Mouse (Mus musculus) lung, postnatal 0 days (tissue): ENCODE measurements around the gene Muc2. TPM values are rescaled to one million over a fixed set of nuclear protein-coding genes. Genes with fewer than 3 reads are reported as not detected.

ENCODE experiments used
- ATAC-seq: fragments of 200-750 bp; cut with Nextera tagmentation; 2 replicates; pipeline ENCODE4 v1.8.0; 2017; ENCODE audit warnings: moderate library complexity
- DNase-seq: peaks from one replicate; pipeline ENCODE4 v3.0.0-alpha.2; 2016; ENCODE audit warnings: low spot score
- H3K27ac ChIP-seq: fragments of 300-500 bp; sonication (generic); 2 replicates; pipeline ENCODE4 v1.5.1; 2014; ENCODE audit warnings: antibody characterized with exemption, mild to moderate bottlenecking, low read length, mixed read lengths
- H3K27me3 ChIP-seq: fragments of 300-500 bp; sonication (generic); replicated peaks from 2 replicates; pipeline ENCODE4 v1.6.1; 2014; ENCODE audit warnings: low read length, mixed read lengths; ENCODE audit not compliant: insufficient read depth
- H3K36me3 ChIP-seq: fragments of 300-500 bp; sonication (generic); 2 replicates; pipeline ENCODE4 v1.6.1; 2014; ENCODE audit warnings: low read length, mixed read lengths; ENCODE audit not compliant: insufficient read depth
- H3K4me1 ChIP-seq: fragments of 300-500 bp; sonication (generic); 2 replicates; pipeline ENCODE4 v1.6.1; 2014; ENCODE audit warnings: antibody characterized with exemption, low read depth, low read length, mixed read lengths; ENCODE audit not compliant: insufficient read depth
- H3K4me2 ChIP-seq: fragments of 300-500 bp; sonication (generic); replicated peaks from 2 replicates; pipeline ENCODE4 v1.6.1; 2014; ENCODE audit warnings: low read depth, mild to moderate bottlenecking, low read length, moderate library complexity, mixed read lengths
- H3K4me3 ChIP-seq: fragments of 300-500 bp; sonication (generic); 2 replicates; pipeline ENCODE4 v1.5.1; 2014; ENCODE audit warnings: low read depth, low read length
- H3K9ac ChIP-seq: fragments of 300-500 bp; sonication (generic); replicated peaks from 2 replicates; pipeline ENCODE4 v1.6.1; 2014; ENCODE audit warnings: low read depth, mild to moderate bottlenecking
- H3K9me3 ChIP-seq: fragments of 300-500 bp; sonication (generic); 2 replicates; pipeline ENCODE4 v1.6.1; 2016; ENCODE audit warnings: low read length, mixed read lengths
- CTCF ChIP-seq: IDR thresholded peaks from 2 replicates; pipeline ENCODE4 v1.5.1; 2016; ENCODE audit warnings: antibody characterized with exemption, mild to moderate bottlenecking
- EP300 ChIP-seq: IDR thresholded peaks from 2 replicates; pipeline ENCODE4 v1.6.1; 2016; ENCODE audit warnings: antibody characterized with exemption, mild to moderate bottlenecking, control low read depth
- WGBS: fragments of 180-500 bp; shearing (Covaris S2); extraction: QIAGEN DNeasy Blood & Tissue Kit; methylation state at CpG from one replicate; pipeline ENCODE4 v1.1.7; 2014; 5-methylcytosine and 5-hydroxymethylcytosine counted together
- polyA plus RNA-seq: library from polyadenylated mRNA; unstranded; fragments of >200 nt; fragmentation: Nextera tagmentation; extraction: Ambion mirVana; gene quantifications from 2 replicates; pipeline ENCODE4 v1.2.1, GENCODE M21; 2015

Gene Muc2
- polyA plus RNA-seq, 1 experiment from 2014 or later, result 0.36 TPM

DNA sequence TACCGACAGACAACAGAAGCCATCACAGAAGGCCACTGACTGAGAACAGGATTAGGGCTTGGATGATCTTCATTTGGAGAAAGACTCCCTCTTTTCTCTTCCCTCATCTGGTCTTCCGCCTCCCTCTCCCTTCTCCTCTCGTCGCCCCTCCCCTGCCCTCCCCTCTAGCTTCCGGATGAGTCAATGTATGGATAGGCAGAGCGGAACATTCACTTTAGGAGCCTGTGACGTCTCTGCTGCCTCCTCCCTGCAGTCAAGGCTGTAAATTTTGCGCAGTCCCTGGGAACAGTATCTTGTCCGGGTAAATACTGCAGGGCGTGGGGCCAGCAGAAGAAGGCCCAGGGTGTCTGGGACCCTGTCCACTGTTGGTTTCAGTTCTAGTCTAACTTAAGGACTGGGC is 2.8 kb upstream of the Muc2 start:
- H3K4me1 ChIP-seq, result no peaks in the 10 kb centered on the region
- no peak overlapping the region for H3K4me3 ChIP-seq
- DNase-seq (no peak), ATAC-seq (no peak)
- H3K4me2 ChIP-seq, result no peak overlapping the region
- H3K36me3 ChIP-seq, result no peaks in the 10 kb centered on the region
- H3K27ac ChIP-seq, result no peak overlapping the region
- H3K9ac ChIP-seq, result no peak overlapping the region
- TF ChIP-seq EP300, result no peak
- TF ChIP-seq CTCF, result no peak
- H3K9me3 ChIP-seq, result no peaks in the 10 kb centered on the region
- WGBS, result 52% methylated on average over 10 of the region's 10 CpGs
- H3K27me3 ChIP-seq, result no peaks in the 10 kb centered on the region

- Histone ChIP-seq H3K27me3 (no peaks in the 10 kb centered on the region), H3K4me1 (no peaks in the 10 kb centered on the region), H3K4me3 (no peak overlapping the region), H3K9me3 (no peaks in the 10 kb centered on the region), H3K4me2 (peak overlapping the region; percentile 28), H3K9ac (no peak overlapping the region), H3K36me3 (no peaks in the 10 kb centered on the region), H3K27ac (no peak overlapping the region)
- WGBS, result 41% methylated on average over 30 of the region's 30 CpGs
- TF ChIP-seq CTCF (peak; percentile 56), EP300 (no peak)
- ATAC-seq (peak; percentile 76), DNase-seq (peak; percentile 33)
Measured at GRCm38 (mm10) chr7:141693591-141694273, 3.6 kb downstream of the Muc2 start.

- Histone ChIP-seq H3K4me2 (no peak overlapping the region), H3K36me3 (no peaks in the 10 kb centered on the region), H3K9me3 (no peaks in the 10 kb centered on the region), H3K4me3 (no peak overlapping the region), H3K27ac (no peak overlapping the region), H3K4me1 (no peaks in the 10 kb centered on the region), H3K9ac (no peak overlapping the region), H3K27me3 (no peaks in the 10 kb centered on the region)
- TF ChIP-seq CTCF (no peak), EP300 (no peak)
- ATAC-seq, result no peak
- 62% methylated on average over 5 of the region's 5 CpGs for WGBS
- DNase-seq, result no peak
Measured at GRCm38 (mm10) chr7:141694274-141694639, 4.1 kb downstream of the Muc2 start.

DNA sequence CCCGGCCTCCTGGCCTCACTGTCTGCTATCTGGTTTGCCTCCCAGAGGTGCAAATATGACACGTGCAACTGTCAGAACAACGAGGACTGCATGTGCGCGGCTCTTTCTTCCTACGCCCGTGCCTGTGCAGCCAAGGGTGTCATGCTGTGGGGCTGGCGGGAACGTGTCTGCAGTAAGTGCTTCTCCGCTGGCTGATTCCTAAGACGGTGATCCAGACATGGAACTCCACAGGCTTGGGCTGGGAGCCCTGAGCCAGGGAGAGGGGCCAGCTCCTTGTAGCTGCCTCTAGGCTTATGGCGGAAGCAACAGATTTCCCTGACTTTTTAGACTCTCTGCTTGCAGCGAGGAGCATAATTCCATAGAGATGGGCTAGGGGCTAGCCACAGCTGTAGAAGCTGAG is 6.4 kb downstream of the Muc2 start:
- whole genome bisulfite sequencing, result 79% methylated on average over 13 of the region's 13 CpGs
- Histone ChIP-seq H3K9me3 (no peaks in the 10 kb centered on the region), H3K4me2 (no peak overlapping the region), H3K9ac (no peak overlapping the region), H3K4me1 (no peaks in the 10 kb centered on the region), H3K36me3 (no peaks in the 10 kb centered on the region), H3K4me3 (no peak overlapping the region), H3K27ac (no peak overlapping the region), H3K27me3 (no peaks in the 10 kb centered on the region)
- DNase-seq (no peak), ATAC-seq (no peak)
- TF ChIP-seq EP300 (no peak), CTCF (no peak)

DNA sequence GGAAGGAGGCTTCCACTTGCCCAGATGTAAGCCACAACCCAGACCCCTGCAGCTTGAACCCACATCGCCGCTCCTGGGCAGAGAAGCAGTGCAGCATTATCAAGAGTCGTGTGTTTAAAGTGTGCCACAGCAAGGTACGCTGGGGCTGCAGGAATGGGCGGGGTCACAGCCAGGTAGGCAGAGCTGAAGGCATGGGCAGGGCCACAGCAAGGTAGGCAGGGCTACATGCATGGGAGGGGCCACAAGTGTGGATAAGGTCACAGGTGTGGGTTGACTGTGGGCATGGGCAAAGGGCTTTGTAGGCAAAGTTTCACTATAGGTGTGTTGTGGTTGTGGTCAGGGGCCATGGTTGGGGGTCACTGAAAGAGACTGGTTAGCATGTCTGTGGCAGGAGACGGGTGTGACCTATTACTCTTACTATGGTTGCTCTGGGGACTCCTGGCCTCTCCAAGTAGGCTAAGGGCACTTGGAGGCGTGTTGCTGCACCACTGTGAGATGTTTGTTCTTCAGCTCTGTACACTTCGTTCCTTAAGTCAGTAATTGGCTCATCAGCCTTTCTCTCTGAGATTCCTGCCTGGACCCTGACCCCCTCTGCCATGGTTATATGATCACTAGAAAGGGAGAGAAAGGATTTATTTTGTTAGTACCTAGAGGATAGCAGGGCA is 9.5 kb downstream of the Muc2 start:
- H3K4me3 ChIP-seq, result no peak overlapping the region
- H3K9me3 ChIP-seq, result no peaks in the 10 kb centered on the region
- 48% methylated on average over 8 of the region's 8 CpGs for WGBS
- H3K9ac ChIP-seq, result no peak overlapping the region
- no peaks in the 10 kb centered on the region for H3K27me3 ChIP-seq
- no peaks in the 10 kb centered on the region for H3K4me1 ChIP-seq
- H3K4me2 ChIP-seq, result no peak overlapping the region
- ATAC-seq, result peak; percentile 74
- no peak overlapping the region for H3K27ac ChIP-seq
- DNase-seq, result peak; percentile 44
- TF ChIP-seq EP300 (no peak), CTCF (no peak)
- H3K36me3 ChIP-seq, result no peaks in the 10 kb centered on the region

DNA sequence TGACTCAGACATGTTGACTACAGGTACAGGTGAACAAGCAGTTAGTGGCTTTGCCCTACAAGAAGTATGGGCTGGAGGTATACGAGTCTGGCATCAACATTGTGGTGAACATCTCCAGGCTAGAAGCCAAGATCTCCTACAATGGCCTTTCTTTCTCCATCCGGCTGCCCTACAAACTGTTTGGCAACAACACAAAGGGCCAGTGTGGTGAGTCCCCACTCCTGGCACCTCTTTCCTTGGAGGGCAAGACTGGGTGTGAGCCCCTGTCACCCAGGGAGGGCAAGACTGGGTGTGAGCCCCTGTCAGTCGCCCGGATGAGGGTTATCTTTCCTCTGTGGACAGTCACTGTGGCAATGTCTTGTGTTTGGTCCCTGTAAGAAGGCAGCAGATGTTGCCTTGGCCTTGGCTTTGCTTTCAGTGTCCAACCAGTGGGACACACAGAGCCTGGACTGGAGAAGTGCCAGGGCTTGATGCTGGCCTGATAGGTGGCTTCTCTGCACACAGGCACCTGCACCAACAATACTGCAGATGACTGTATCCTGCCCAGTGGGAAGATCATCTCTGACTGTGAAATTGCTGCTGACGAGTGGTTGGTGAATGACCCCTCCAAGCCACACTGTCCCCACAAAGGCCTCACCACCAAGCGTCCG is 57.4 kb downstream of the Muc2 start:
- Histone ChIP-seq H3K9ac (no peak overlapping the region), H3K4me1 (no peaks in the 10 kb centered on the region), H3K4me3 (no peak overlapping the region), H3K27me3 (no peaks in the 10 kb centered on the region), H3K9me3 (no peaks in the 10 kb centered on the region), H3K36me3 (no peaks in the 10 kb centered on the region), H3K4me2 (no peak overlapping the region), H3K27ac (no peak overlapping the region)
- DNase-seq, result no peak
- 79% methylated on average over 7 of the region's 7 CpGs for WGBS
- TF ChIP-seq EP300 (no peak), CTCF (no peak)
- ATAC-seq, result no peak
